Mouse (Mus musculus) midbrain, embryonic 14.5 days (tissue): ENCODE measurements around the gene Nlrc4. TPM values are rescaled to one million over a fixed set of nuclear protein-coding genes. Genes with fewer than 3 reads are reported as not detected.
A peak's percentile ranks its signal among the peaks of the same experiment; 100 is the strongest.

ENCODE experiments used
- ATAC-seq: fragments of 200-750 bp; cut with Nextera tagmentation; 2 replicates; pipeline ENCODE4 v1.8.0; 2017; ENCODE audit warnings: moderate number of reproducible peaks, moderate library complexity; ENCODE audit not compliant: low FRiP score, low TSS enrichment
- DNase-seq: peaks from one replicate; pipeline ENCODE4 v3.0.0-alpha.2; 2015
- H3K27ac ChIP-seq: fragments of 300-500 bp; sonication (generic); replicated peaks from 2 replicates; pipeline ENCODE4 v1.5.1; 2014; ENCODE audit warnings: mild to moderate bottlenecking, low read depth, low read length, moderate library complexity
- H3K27me3 ChIP-seq: fragments of 300-500 bp; sonication (generic); 2 replicates; pipeline ENCODE4 v1.6.1; 2014; ENCODE audit warnings: low read length, control low read depth, mixed read lengths; ENCODE audit not compliant: control insufficient read depth, insufficient read depth
- H3K36me3 ChIP-seq: fragments of 300-500 bp; sonication (generic); 2 replicates; pipeline ENCODE4 v1.6.1; 2014; ENCODE audit warnings: low read length, control low read depth; ENCODE audit not compliant: control insufficient read depth, insufficient read depth
- H3K4me1 ChIP-seq: fragments of 300-500 bp; sonication (generic); 2 replicates; pipeline ENCODE4 v1.6.1; 2014; ENCODE audit warnings: mild to moderate bottlenecking, antibody characterized with exemption, low read length, control low read depth; ENCODE audit not compliant: control insufficient read depth, insufficient read depth
- H3K4me2 ChIP-seq: fragments of 300-500 bp; sonication (generic); 2 replicates; pipeline ENCODE4 v1.6.1; 2014; ENCODE audit warnings: mild to moderate bottlenecking, low read length, moderate library complexity
- H3K4me3 ChIP-seq: fragments of 300-500 bp; sonication (generic); replicated peaks from 2 replicates; pipeline ENCODE4 v1.5.1; 2014; ENCODE audit warnings: low read depth, low read length
- H3K9ac ChIP-seq: fragments of 300-500 bp; sonication (generic); replicated peaks from 2 replicates; pipeline ENCODE4 v1.6.1; 2014; ENCODE audit warnings: mild to moderate bottlenecking, low read length, moderate library complexity
- H3K9me3 ChIP-seq: fragments of 300-500 bp; sonication (generic); 2 replicates; pipeline ENCODE4 v1.6.1; 2016; ENCODE audit warnings: low read length, control low read depth, mixed read lengths; ENCODE audit not compliant: control insufficient read depth
- WGBS: fragments of 180-500 bp; shearing (Covaris S2); extraction: QIAGEN DNeasy Blood & Tissue Kit; methylation state at CpG from one replicate; pipeline ENCODE4 v1.1.7; 2014; 5-methylcytosine and 5-hydroxymethylcytosine counted together
- polyA plus RNA-seq: library from polyadenylated mRNA; unstranded; fragments of >200 nt; fragmentation: Nextera tagmentation; extraction: Ambion mirVana; gene quantifications from 2 replicates; pipeline ENCODE4 v1.2.1, GENCODE M21; 2014

Nlrc4 gene
- polyA plus RNA-seq, 1 experiment from 2014 or later: 0.28 TPM

- WGBS: 90% methylated on average over 10 of the region's 10 CpGs
- H3K27me3 ChIP-seq: no peaks in the 10 kb centered on the region
- H3K9ac ChIP-seq: no peak overlapping the region
- ATAC-seq (no peak), DNase-seq (no peak)
- H3K9me3 ChIP-seq: no peaks in the 10 kb centered on the region
- no peak overlapping the region for H3K4me3 ChIP-seq
- no peaks in the 10 kb centered on the region for H3K4me1 ChIP-seq
- no peak overlapping the region for H3K27ac ChIP-seq
- no peak overlapping the region for H3K4me2 ChIP-seq
- no peaks in the 10 kb centered on the region for H3K36me3 ChIP-seq
These were observed 9.2 kb downstream of the Nlrc4 start for GRCm38 (mm10) chr17:74449776-74450175.

GRCm38 (mm10) chr17:74440486-74440885 lies 18.5 kb downstream of the Nlrc4 start:
- Histone ChIP-seq H3K4me3 (no peak overlapping the region), H3K4me1 (no peaks in the 10 kb centered on the region), H3K27me3 (no peaks in the 10 kb centered on the region), H3K36me3 (no peaks in the 10 kb centered on the region), H3K4me2 (no peak overlapping the region), H3K9ac (no peak overlapping the region), H3K27ac (no peak overlapping the region), H3K9me3 (no peaks in the 10 kb centered on the region)
- ATAC-seq (no peak), DNase-seq (no peak)
- WGBS: 88% methylated on average over 5 of the region's 5 CpGs

GRCm38 (mm10) chr17:74437762-74438161 lies 21.2 kb downstream of the Nlrc4 start:
- ATAC-seq: no peak
- WGBS: 87% methylated on average over 9 of the region's 9 CpGs
- H3K4me1 ChIP-seq: no peaks in the 10 kb centered on the region
- H3K9me3 ChIP-seq: no peaks in the 10 kb centered on the region
- no peak overlapping the region for H3K27ac ChIP-seq
- no peaks in the 10 kb centered on the region for H3K36me3 ChIP-seq
- no peak overlapping the region for H3K4me3 ChIP-seq
- no peak overlapping the region for H3K4me2 ChIP-seq
- no peak overlapping the region for H3K9ac ChIP-seq
- no peak for DNase-seq
- H3K27me3 ChIP-seq: no peaks in the 10 kb centered on the region

GRCm38 (mm10) chr17:74432631-74433030 lies 26.3 kb downstream of the Nlrc4 start:
- Histone ChIP-seq H3K27ac (no peak overlapping the region), H3K4me2 (no peak overlapping the region), H3K4me3 (no peak overlapping the region), H3K9ac (no peak overlapping the region), H3K36me3 (no peaks in the 10 kb centered on the region), H3K27me3 (no peaks in the 10 kb centered on the region), H3K9me3 (no peaks in the 10 kb centered on the region), H3K4me1 (no peaks in the 10 kb centered on the region)
- DNase-seq: no peak
- ATAC-seq: no peak
- 92% methylated on average over 5 of the region's 5 CpGs for WGBS

GRCm38 (mm10) chr17:74431481-74431880 lies 27.5 kb downstream of the Nlrc4 start:
- Histone ChIP-seq H3K4me1 (no peaks in the 10 kb centered on the region), H3K4me3 (no peak overlapping the region), H3K9me3 (no peaks in the 10 kb centered on the region), H3K27ac (no peak overlapping the region), H3K27me3 (no peaks in the 10 kb centered on the region), H3K4me2 (no peak overlapping the region), H3K9ac (no peak overlapping the region), H3K36me3 (peaks cover 11% of the 10 kb centered on the region)
- ATAC-seq (no peak), DNase-seq (peak; percentile 14)
- WGBS: 70% methylated on average over 13 of the region's 13 CpGs

- no peaks in the 10 kb centered on the region for H3K9me3 ChIP-seq
- no peak overlapping the region for H3K27ac ChIP-seq
- H3K27me3 ChIP-seq: no peaks in the 10 kb centered on the region
- H3K9ac ChIP-seq: no peak overlapping the region
- ATAC-seq: no peak
- WGBS: 89% methylated on average over 8 of the region's 8 CpGs
- no peak for DNase-seq
- no peaks in the 10 kb centered on the region for H3K4me1 ChIP-seq
- peaks cover 14% of the 10 kb centered on the region for H3K36me3 ChIP-seq
- no peak overlapping the region for H3K4me2 ChIP-seq
- no peak overlapping the region for H3K4me3 ChIP-seq
These were observed 28.9 kb downstream of the Nlrc4 start for GRCm38 (mm10) chr17:74430074-74430473.

- H3K4me3 ChIP-seq: no peak overlapping the region
- H3K27me3 ChIP-seq: no peaks in the 10 kb centered on the region
- peak; percentile 60 for DNase-seq
- H3K4me2 ChIP-seq: no peak overlapping the region
- no peak overlapping the region for H3K9ac ChIP-seq
- peaks cover 55% of the 10 kb centered on the region for H3K36me3 ChIP-seq
- no peaks in the 10 kb centered on the region for H3K9me3 ChIP-seq
- H3K4me1 ChIP-seq: no peaks in the 10 kb centered on the region
- WGBS: 54% methylated on average over 12 of the region's 12 CpGs
- no peak; the same call in 1 of the 2 replicates for ATAC-seq
- no peak overlapping the region for H3K27ac ChIP-seq
These were observed 34.4 kb downstream of the Nlrc4 start for GRCm38 (mm10) chr17:74424401-74425005.

- whole genome bisulfite sequencing: 58% methylated on average over 2 of the region's 2 CpGs
- H3K9me3 ChIP-seq: no peaks in the 10 kb centered on the region
- no peak for DNase-seq
These were observed 38.3 kb downstream of the Nlrc4 start for GRCm38 (mm10) chr17:74420656-74421055.

GRCm38 (mm10) chr17:74418171-74418570 lies 40.8 kb downstream of the Nlrc4 start:
- no peak for DNase-seq
- ATAC-seq: no peak
- H3K4me2 ChIP-seq: no peak overlapping the region
- peaks cover 65% of the 10 kb centered on the region for H3K36me3 ChIP-seq
- H3K4me3 ChIP-seq: no peak overlapping the region
- no peaks in the 10 kb centered on the region for H3K9me3 ChIP-seq
- H3K4me1 ChIP-seq: no peaks in the 10 kb centered on the region
- H3K27me3 ChIP-seq: no peaks in the 10 kb centered on the region
- no peak overlapping the region for H3K9ac ChIP-seq
- WGBS: 65% methylated on average over 4 of the region's 4 CpGs
- no peak overlapping the region for H3K27ac ChIP-seq

More at GRCm38 (mm10) chr17:74420656-74421055, 38.3 kb downstream of the Nlrc4 start:
- ATAC-seq: no peak
- Histone ChIP-seq H3K27ac (no peak overlapping the region), H3K9ac (no peak overlapping the region), H3K4me3 (no peak overlapping the region), H3K36me3 (peaks cover 63% of the 10 kb centered on the region), H3K27me3 (no peaks in the 10 kb centered on the region), H3K4me2 (no peak overlapping the region), H3K4me1 (no peaks in the 10 kb centered on the region)
